Mouse (Mus musculus) midbrain, embryonic 12.5 days (tissue): ENCODE measurements around the gene Bicd2. TPM values are rescaled to one million over a fixed set of nuclear protein-coding genes. Genes with fewer than 3 reads are reported as not detected.
"Not testable (repeated sequence)": the region's sequence is repeated elsewhere in the genome, so short reads cannot be mapped to it uniquely, and the experiment has no call there.

Experiments used
- ATAC-seq: fragments of 200-750 bp; cut with Nextera tagmentation; 2 replicates; pipeline ENCODE4 v1.8.0; 2017; ENCODE audit warnings: low read depth, moderate TSS enrichment, moderate library complexity; ENCODE audit not compliant: low FRiP score
- H3K27ac ChIP-seq: fragments of 300-500 bp; sonication (generic); replicated peaks from 2 replicates; pipeline ENCODE4 v1.5.1; 2016; ENCODE audit warnings: mild to moderate bottlenecking
- H3K27me3 ChIP-seq: fragments of 300-500 bp; sonication (generic); 2 replicates; pipeline ENCODE4 v1.6.1; 2016; ENCODE audit warnings: mild to moderate bottlenecking
- H3K36me3 ChIP-seq: fragments of 300-500 bp; sonication (generic); 2 replicates; pipeline ENCODE4 v1.6.1; 2016
- H3K4me1 ChIP-seq: fragments of 300-500 bp; sonication (generic); 2 replicates; pipeline ENCODE4 v1.6.1; 2016
- H3K4me2 ChIP-seq: fragments of 300-500 bp; sonication (generic); replicated peaks from 2 replicates; pipeline ENCODE4 v1.6.1; 2016; ENCODE audit warnings: mild to moderate bottlenecking, moderate library complexity
- H3K4me3 ChIP-seq: fragments of 300-500 bp; sonication (generic); 2 replicates; pipeline ENCODE4 v1.5.1; 2016; ENCODE audit warnings: mild to moderate bottlenecking
- H3K9ac ChIP-seq: fragments of 300-500 bp; sonication (generic); replicated peaks from 2 replicates; pipeline ENCODE4 v1.6.1; 2016; ENCODE audit warnings: mild to moderate bottlenecking, moderate library complexity
- H3K9me3 ChIP-seq: fragments of 300-500 bp; sonication (generic); 2 replicates; pipeline ENCODE4 v1.6.1; 2016; ENCODE audit warnings: mild to moderate bottlenecking
- WGBS: fragments of 180-500 bp; shearing (Covaris S2); methylation state at CpG from one replicate; pipeline ENCODE4 v1.1.7; 2016; 5-methylcytosine and 5-hydroxymethylcytosine counted together
- polyA plus RNA-seq: library from polyadenylated mRNA; unstranded; fragments of >200 nt; fragmentation: Nextera tagmentation; extraction: Ambion mirVana; gene quantifications from 2 replicates; pipeline ENCODE4 v1.2.1, GENCODE M21; 2016

Bicd2 gene
- polyA plus RNA-seq, 1 experiment from 2014 or later = 36.7 TPM

- not testable (repeated sequence) for H3K4me2 ChIP-seq, ATAC-seq, H3K4me1 ChIP-seq, H3K9ac ChIP-seq, H3K27ac ChIP-seq, H3K27me3 ChIP-seq, H3K4me3 ChIP-seq, H3K9me3 ChIP-seq
- H3K36me3 ChIP-seq = peaks cover 42% of the 10 kb centered on the region
- 87% methylated on average over 6 of the region's 6 CpGs for WGBS
Measured at GRCm38 (mm10) chr13:49370216-49370615, 28.8 kb downstream of the Bicd2 start.

- not testable (repeated sequence) for H3K4me1 ChIP-seq, H3K4me3 ChIP-seq, H3K27me3 ChIP-seq, ATAC-seq, H3K9ac ChIP-seq, H3K4me2 ChIP-seq, H3K9me3 ChIP-seq
- H3K36me3 ChIP-seq = peaks cover 48% of the 10 kb centered on the region
- 70% methylated on average over 5 of the region's 5 CpGs for WGBS
- H3K27ac ChIP-seq = peak overlapping the region; percentile 1; the same call in 1 of the 2 replicates
Measured at GRCm38 (mm10) chr13:49370916-49371315, 29.5 kb downstream of the Bicd2 start.

GRCm38 (mm10) chr13:49371428-49371899, 30.1 kb downstream of the Bicd2 start:
- Histone ChIP-seq H3K36me3 (peaks cover 54% of the 10 kb centered on the region), H3K9me3 (no peaks in the 10 kb centered on the region), H3K27me3 (no peaks in the 10 kb centered on the region), H3K4me3 (no peak overlapping the region), H3K27ac (no peak overlapping the region), H3K4me2 (no peak overlapping the region), H3K4me1 (peaks cover 8% of the 10 kb centered on the region), H3K9ac (no peak overlapping the region)
- no peak for ATAC-seq
- 56% methylated on average over 3 of the region's 3 CpGs for WGBS

GRCm38 (mm10) chr13:49372370-49373060, 31.1 kb downstream of the Bicd2 start:
- H3K4me3 ChIP-seq = no peak overlapping the region
- peaks cover 64% of the 10 kb centered on the region for H3K36me3 ChIP-seq
- H3K9me3 ChIP-seq = no peaks in the 10 kb centered on the region
- no peak overlapping the region for H3K27ac ChIP-seq
- no peak overlapping the region for H3K4me2 ChIP-seq
- no peaks in the 10 kb centered on the region for H3K4me1 ChIP-seq
- H3K27me3 ChIP-seq = no peaks in the 10 kb centered on the region
- no peak overlapping the region for H3K9ac ChIP-seq
- WGBS = 87% methylated on average over 9 of the region's 9 CpGs
- ATAC-seq = no peak

GRCm38 (mm10) chr13:49374304-49374703, 32.9 kb downstream of the Bicd2 start:
- Histone ChIP-seq H3K27ac (no peak overlapping the region), H3K27me3 (no peaks in the 10 kb centered on the region), H3K4me3 (no peak overlapping the region), H3K9ac (no peak overlapping the region), H3K4me2 (no peak overlapping the region), H3K36me3 (peaks cover 78% of the 10 kb centered on the region), H3K4me1 (no peaks in the 10 kb centered on the region), H3K9me3 (no peaks in the 10 kb centered on the region)
- WGBS = 74% methylated on average over 6 of the region's 6 CpGs
- no peak for ATAC-seq

- H3K9ac ChIP-seq = no peak overlapping the region
- 87% methylated on average over 6 of the region's 6 CpGs for WGBS
- no peaks in the 10 kb centered on the region for H3K9me3 ChIP-seq
- H3K4me1 ChIP-seq = no peaks in the 10 kb centered on the region
- no peak for ATAC-seq
- no peak overlapping the region for H3K4me3 ChIP-seq
- H3K27ac ChIP-seq = no peak overlapping the region
- H3K27me3 ChIP-seq = no peaks in the 10 kb centered on the region
- no peak overlapping the region for H3K4me2 ChIP-seq
- H3K36me3 ChIP-seq = peaks cover 78% of the 10 kb centered on the region
Measured at GRCm38 (mm10) chr13:49374730-49375129, 33.3 kb downstream of the Bicd2 start.

GRCm38 (mm10) chr13:49377608-49378007, 36.2 kb downstream of the Bicd2 start:
- no peak for ATAC-seq
- H3K4me3 ChIP-seq = no peak overlapping the region
- no peaks in the 10 kb centered on the region for H3K27me3 ChIP-seq
- no peak overlapping the region for H3K9ac ChIP-seq
- no peaks in the 10 kb centered on the region for H3K4me1 ChIP-seq
- peaks cover 78% of the 10 kb centered on the region for H3K36me3 ChIP-seq
- H3K27ac ChIP-seq = no peak overlapping the region
- 87% methylated on average over 6 of the region's 6 CpGs for WGBS
- no peaks in the 10 kb centered on the region for H3K9me3 ChIP-seq
- no peak overlapping the region for H3K4me2 ChIP-seq

- WGBS = 95% methylated on average over 20 of the region's 20 CpGs
- peaks cover 92% of the 10 kb centered on the region for H3K36me3 ChIP-seq
- H3K27ac ChIP-seq = no peak overlapping the region
- H3K9ac ChIP-seq = no peak overlapping the region
- H3K4me1 ChIP-seq = no peaks in the 10 kb centered on the region
- H3K4me3 ChIP-seq = no peak overlapping the region
- no peak overlapping the region for H3K4me2 ChIP-seq
- no peak for ATAC-seq
- no peaks in the 10 kb centered on the region for H3K27me3 ChIP-seq
- H3K9me3 ChIP-seq = no peaks in the 10 kb centered on the region
Measured at GRCm38 (mm10) chr13:49379301-49379700, 37.9 kb downstream of the Bicd2 start.

GRCm38 (mm10) chr13:49381230-49381629, 39.8 kb downstream of the Bicd2 start:
- H3K4me2 ChIP-seq = no peak overlapping the region
- no peak overlapping the region for H3K9ac ChIP-seq
- H3K27ac ChIP-seq = no peak overlapping the region
- H3K36me3 ChIP-seq = peaks cover 90% of the 10 kb centered on the region
- 24% methylated on average over 3 of the region's 3 CpGs for WGBS
- H3K9me3 ChIP-seq = no peaks in the 10 kb centered on the region
- H3K4me1 ChIP-seq = no peaks in the 10 kb centered on the region
- no peak overlapping the region for H3K4me3 ChIP-seq
- 0 out of 2 replicates have a peak, but pooled peaks have one; percentile 49 for ATAC-seq
- H3K27me3 ChIP-seq = no peaks in the 10 kb centered on the region

- Histone ChIP-seq H3K9ac (no peak overlapping the region), H3K4me1 (no peaks in the 10 kb centered on the region), H3K4me2 (no peak overlapping the region), H3K27ac (no peak overlapping the region), H3K4me3 (no peak overlapping the region), H3K9me3 (no peaks in the 10 kb centered on the region), H3K36me3 (peaks cover 80% of the 10 kb centered on the region), H3K27me3 (no peaks in the 10 kb centered on the region)
- no peak for ATAC-seq
- 94% methylated on average over 23 of the region's 23 CpGs for WGBS
Measured at GRCm38 (mm10) chr13:49382997-49383396, 41.6 kb downstream of the Bicd2 start.

GRCm38 (mm10) chr13:49384751-49385463, 43.5 kb downstream of the Bicd2 start:
- Histone ChIP-seq H3K27ac (no peak overlapping the region), H3K4me3 (no peak overlapping the region), H3K36me3 (peaks cover 63% of the 10 kb centered on the region), H3K27me3 (no peaks in the 10 kb centered on the region), H3K4me1 (no peaks in the 10 kb centered on the region), H3K9ac (no peak overlapping the region), H3K9me3 (no peaks in the 10 kb centered on the region), H3K4me2 (no peak overlapping the region)
- WGBS = 86% methylated on average over 16 of the region's 16 CpGs
- ATAC-seq = no peak

GRCm38 (mm10) chr13:49391374-49391773, 50.0 kb downstream of the Bicd2 start:
- Histone ChIP-seq H3K36me3 (peaks cover 25% of the 10 kb centered on the region), H3K9me3 (no peaks in the 10 kb centered on the region), H3K27me3 (no peaks in the 10 kb centered on the region), H3K4me2 (no peak overlapping the region), H3K4me1 (no peaks in the 10 kb centered on the region), H3K9ac (no peak overlapping the region), H3K4me3 (no peak overlapping the region), H3K27ac (no peak overlapping the region)
- WGBS = 96% methylated on average over 2 of the region's 2 CpGs
- ATAC-seq = no peak
